Mouse (Mus musculus) bone marrow macrophage, adult 2 months (primary cell): ENCODE results near the gene Tie1. TPM values are rescaled to one million over a fixed set of nuclear protein-coding genes. Genes with fewer than 3 reads are reported as not detected.

Experiments used
- H3K27ac ChIP-seq: 2 replicates; pipeline ENCODE4 v1.5.1; 2012; ENCODE audit warnings: low read depth, low read length; ENCODE audit not compliant: insufficient read depth
- H3K4me1 ChIP-seq: 2 replicates; pipeline ENCODE4 v1.6.1; 2012; ENCODE audit warnings: low read length; ENCODE audit not compliant: control insufficient read depth, insufficient read depth
- H3K4me3 ChIP-seq: 2 replicates; pipeline ENCODE4 v1.5.1; 2012; ENCODE audit warnings: mild to moderate bottlenecking, low read length, moderate library complexity; ENCODE audit not compliant: insufficient read depth
- CTCF ChIP-seq: IDR thresholded peaks from 2 replicates; pipeline ENCODE4 v1.5.1; 2012; ENCODE audit warnings: low read depth, mild to moderate bottlenecking, low read length, moderate library complexity
- POLR2A ChIP-seq: IDR thresholded peaks from 2 replicates; pipeline ENCODE4 v1.6.1; 2012; ENCODE audit warnings: mild to moderate bottlenecking, low read depth, low read length, borderline replicate concordance
- polyA plus RNA-seq: library from polyadenylated mRNA; stranded (reverse); fragments of >200 nt; gene quantifications from 2 replicates; pipeline ENCODE4 v1.2.4, GENCODE M21; 2012; ENCODE audit not compliant: missing spikeins, insufficient read depth, insufficient read length

Tie1 gene
- polyA plus RNA-seq, 1 experiment = not detected

GRCm38 (mm10) chr4:118445088-118445487 is 44.8 kb downstream of the Tie1 start:
- Histone ChIP-seq H3K4me3 (no peak overlapping the region), H3K4me1 (no peaks in the 10 kb centered on the region), H3K27ac (no peak overlapping the region)
- TF ChIP-seq CTCF = no peak
- TF ChIP-seq POLR2A = no peak

- H3K4me3 ChIP-seq = peak overlapping the region; percentile 69
- TF ChIP-seq CTCF (no peak), POLR2A (no peak)
- peak overlapping the region; percentile 44 for H3K27ac ChIP-seq
- peaks cover 8% of the 10 kb centered on the region for H3K4me1 ChIP-seq
Observed at GRCm38 (mm10) chr4:118437829-118438253, 52.0 kb downstream of the Tie1 start.

- H3K27ac ChIP-seq = peak within 1 kb of the TSS; percentile 44
- no peak for TF ChIP-seq POLR2A
- no peak for TF ChIP-seq CTCF
- peaks cover 8% of the 10 kb centered on the region for H3K4me1 ChIP-seq
- peak within 1 kb of the TSS; percentile 69 for H3K4me3 ChIP-seq
Observed at GRCm38 (mm10) chr4:118436820-118437603, 52.8 kb downstream of the Tie1 start, which contains the start of gene Cdc20. Cdc20 (minus strand) TSS chr4:118437352.

GRCm38 (mm10) chr4:118432332-118432731 is 57.5 kb downstream of the Tie1 start:
- no peak overlapping the region for H3K4me3 ChIP-seq
- peaks cover 24% of the 10 kb centered on the region for H3K4me1 ChIP-seq
- TF ChIP-seq POLR2A (no peak), CTCF (no peak)
- no peak overlapping the region for H3K27ac ChIP-seq

GRCm38 (mm10) chr4:118429215-118429895 is 60.5 kb downstream of the Tie1 start:
- TF ChIP-seq POLR2A = no peak
- TF ChIP-seq CTCF = no peak
- Histone ChIP-seq H3K27ac (peak overlapping the region; percentile 93; the same call in 1 of the 2 replicates), H3K4me1 (peaks cover 37% of the 10 kb centered on the region), H3K4me3 (peak overlapping the region; percentile 87)

- Histone ChIP-seq H3K4me1 (peaks cover 37% of the 10 kb centered on the region), H3K27ac (peak overlapping the region; percentile 93), H3K4me3 (peak overlapping the region; percentile 87)
- no peak for TF ChIP-seq POLR2A
- TF ChIP-seq CTCF = no peak
Observed at GRCm38 (mm10) chr4:118428531-118429214, 61.2 kb downstream of the Tie1 start.

GRCm38 (mm10) chr4:118427768-118428451 is 62.0 kb downstream of the Tie1 start, which contains the start of gene Elovl1:
Elovl1 (plus strand) TSS chr4:118428093.
- peak within 1 kb of the TSS; percentile 87 for H3K4me3 ChIP-seq
- peak within 1 kb of the TSS; percentile 93 for H3K27ac ChIP-seq
- no peak for TF ChIP-seq CTCF
- no peak; the same call in 1 of the 2 replicates for TF ChIP-seq POLR2A
- H3K4me1 ChIP-seq = peaks cover 37% of the 10 kb centered on the region

GRCm38 (mm10) chr4:118427415-118427767 is 62.5 kb downstream of the Tie1 start:
- no peak for TF ChIP-seq CTCF
- Histone ChIP-seq H3K4me1 (peaks cover 37% of the 10 kb centered on the region), H3K27ac (peak overlapping the region; percentile 62), H3K4me3 (peak overlapping the region; percentile 65)

GRCm38 (mm10) chr4:118425374-118425773 is 64.5 kb downstream of the Tie1 start:
- Histone ChIP-seq H3K4me3 (no peak overlapping the region), H3K4me1 (peaks cover 39% of the 10 kb centered on the region), H3K27ac (peak overlapping the region; percentile 39)
- TF ChIP-seq POLR2A = no peak
- no peak for TF ChIP-seq CTCF
